Mouse (Mus musculus) layer of hippocampus, postnatal 10 days (tissue): Measurements from ENCODE around the gene Ctcfl. TPM values are rescaled to one million over a fixed set of nuclear protein-coding genes. Genes with fewer than 3 reads are reported as not detected.
"Not testable (repeated sequence)": the region's sequence is repeated elsewhere in the genome, so short reads cannot be mapped to it uniquely, and the experiment has no call there.

Experiments used
- DNase-seq, 2 experiments: peaks; one replicate each; pipeline ENCODE4 v3.0.0; 2021; ENCODE audit warnings: low spot score in 2 of 2
- total RNA-seq, 2 experiments: library from RNA; stranded (reverse); gene quantifications; 2 replicates each; pipeline ENCODE4 v1.2.3; 2021

The Ctcfl gene
- total RNA-seq, 2 experiments from 2014 or later: not detected

GRCm38 (mm10) chr2:173143611-173144010 is 24.3 kb upstream of the Ctcfl start:
- peak; percentile 21 to 23 for DNase-seq

- no peak for DNase-seq
Observed at GRCm38 (mm10) chr2:173138323-173139239, 19.3 kb upstream of the Ctcfl start.

- DNase-seq: no peak
Observed at GRCm38 (mm10) chr2:173134695-173135094, 15.4 kb upstream of the Ctcfl start.

- no peak for DNase-seq
Observed at GRCm38 (mm10) chr2:173132794-173133300, 13.5 kb upstream of the Ctcfl start.

- DNase-seq: no peak
Observed at GRCm38 (mm10) chr2:173132262-173132661, 12.9 kb upstream of the Ctcfl start.

GRCm38 (mm10) chr2:173129111-173129510 is 9.8 kb upstream of the Ctcfl start:
- no peak for DNase-seq

GRCm38 (mm10) chr2:173126386-173126785 is 7.1 kb upstream of the Ctcfl start:
- no peak for DNase-seq

- no peak for DNase-seq
Observed at GRCm38 (mm10) chr2:173124022-173124735, 4.9 kb upstream of the Ctcfl start.

GRCm38 (mm10) chr2:173120117-173120516 is 792 bp upstream of the Ctcfl start:
- DNase-seq: not testable (repeated sequence)

GRCm38 (mm10) chr2:173113796-173114195 is 5.5 kb downstream of the Ctcfl start:
- not testable (repeated sequence) for DNase-seq

- no peak for DNase-seq
Observed at GRCm38 (mm10) chr2:173110571-173110970, 8.8 kb downstream of the Ctcfl start.

- no peak for DNase-seq
Observed at GRCm38 (mm10) chr2:173109510-173109909, 9.8 kb downstream of the Ctcfl start.

GRCm38 (mm10) chr2:173108509-173109190 is 10.7 kb downstream of the Ctcfl start:
- no peak for DNase-seq

GRCm38 (mm10) chr2:173106889-173107785 is 12.2 kb downstream of the Ctcfl start:
- peak; percentile 74 to 76 for DNase-seq

GRCm38 (mm10) chr2:173106409-173106808 is 12.9 kb downstream of the Ctcfl start:
- DNase-seq: no peak

- peak; percentile 49 to 62 for DNase-seq
Observed at GRCm38 (mm10) chr2:173097337-173097736, 22.0 kb downstream of the Ctcfl start.

- DNase-seq: peak; percentile 91 to 92
Observed at GRCm38 (mm10) chr2:173089437-173089836, 29.9 kb downstream of the Ctcfl start.

- DNase-seq: no peak
Observed at GRCm38 (mm10) chr2:173087405-173087804, 31.9 kb downstream of the Ctcfl start.

GRCm38 (mm10) chr2:173085763-173086162 is 33.6 kb downstream of the Ctcfl start:
- DNase-seq: no peak

GRCm38 (mm10) chr2:173084871-173085270 is 34.5 kb downstream of the Ctcfl start:
- DNase-seq: no peak
